Mouse (Mus musculus) neural tube, embryonic 10.5 days (tissue): ENCODE data around the gene Mknk2.

ENCODE experiments used
- DNase-seq: peaks from one replicate; pipeline ENCODE4 v3.0.0-alpha.2; 2017; ENCODE audit warnings: low spot score; ENCODE audit errors: extremely low spot score

Gene Mknk2

DNA sequence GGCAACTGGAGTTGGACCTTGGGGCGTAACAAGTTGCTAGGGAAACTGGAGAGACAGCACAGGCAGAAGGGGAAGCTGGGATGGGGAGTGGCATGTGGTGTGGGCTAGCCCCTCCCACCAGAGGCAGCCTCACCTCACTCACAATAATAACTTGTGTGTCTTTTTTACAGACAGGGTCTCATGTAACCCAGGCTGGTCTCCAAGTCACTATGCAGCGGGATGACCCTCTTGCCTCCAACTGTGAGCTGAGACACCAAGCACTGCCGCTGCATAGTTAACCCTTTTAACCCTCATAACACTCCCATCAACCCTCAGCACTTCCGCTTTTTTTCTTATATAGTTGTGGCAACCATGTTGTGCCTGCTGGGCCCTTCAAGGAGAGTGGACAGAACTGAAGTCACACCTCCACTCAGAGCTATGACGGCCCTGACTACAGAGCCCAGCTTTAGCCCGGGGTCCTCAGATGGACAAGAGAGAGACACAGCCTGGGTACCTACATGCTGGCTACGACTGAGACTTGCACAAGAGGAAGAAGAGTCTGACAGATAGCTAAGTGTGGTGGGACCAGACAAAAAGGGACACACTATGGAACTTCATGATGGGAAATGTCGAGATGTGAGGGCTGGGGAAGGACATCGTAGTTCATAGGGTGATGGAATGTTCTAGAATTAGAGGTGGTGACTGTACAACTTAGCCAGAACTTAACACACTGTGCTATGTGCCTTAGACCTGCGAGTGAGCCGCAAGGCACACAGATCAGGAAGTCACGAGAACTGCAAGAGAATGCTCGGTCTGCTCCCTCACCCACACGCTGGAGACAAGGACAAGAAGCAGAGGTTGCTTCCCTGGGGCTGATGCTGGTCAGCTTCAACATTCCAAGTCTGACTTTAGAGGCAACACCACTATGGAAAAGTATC, 14.6 kb upstream of the Mknk2 start:
- DNase-seq: no peak

DNA sequence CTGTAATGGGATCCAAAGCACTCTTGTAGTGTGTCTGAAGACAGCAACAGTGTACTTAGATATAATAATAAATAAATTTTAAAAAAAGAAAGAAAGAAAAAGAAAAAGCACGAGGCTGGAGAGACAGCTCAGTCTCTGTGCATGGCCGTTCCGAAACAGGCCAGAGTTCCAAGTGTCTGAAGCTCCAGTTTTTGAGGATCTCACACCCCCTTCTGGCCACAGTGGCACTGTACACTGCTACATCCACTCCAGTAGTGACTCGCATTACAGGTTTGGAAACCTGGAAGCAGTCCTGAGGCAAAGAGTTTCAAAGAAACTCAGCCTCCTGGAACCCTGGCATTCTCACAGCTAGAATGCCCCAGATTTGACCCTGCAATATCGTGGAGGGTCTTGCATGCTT, 9.9 kb upstream of the Mknk2 start:
- DNase-seq: no peak

DNA sequence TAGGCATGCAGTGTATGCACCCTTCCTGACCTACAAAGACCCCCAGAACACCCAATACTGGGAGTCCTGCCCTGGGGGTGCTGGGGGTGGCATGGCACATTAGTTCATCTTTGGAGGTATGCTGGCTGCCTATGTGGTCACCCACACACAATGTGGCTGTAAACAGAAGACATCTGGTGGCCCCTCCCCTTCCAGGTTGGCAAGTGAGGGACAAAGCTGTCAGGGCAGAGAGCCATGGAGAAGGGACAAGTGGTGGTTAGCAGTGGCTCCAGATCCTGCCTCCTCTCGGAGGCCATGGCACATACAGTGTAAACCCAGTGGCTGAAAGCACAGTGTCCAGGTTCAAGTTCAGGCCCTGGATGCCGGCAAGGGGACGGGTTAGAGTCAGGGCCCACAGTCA, 8.7 kb upstream of the Mknk2 start:
- DNase-seq: no peak

DNA sequence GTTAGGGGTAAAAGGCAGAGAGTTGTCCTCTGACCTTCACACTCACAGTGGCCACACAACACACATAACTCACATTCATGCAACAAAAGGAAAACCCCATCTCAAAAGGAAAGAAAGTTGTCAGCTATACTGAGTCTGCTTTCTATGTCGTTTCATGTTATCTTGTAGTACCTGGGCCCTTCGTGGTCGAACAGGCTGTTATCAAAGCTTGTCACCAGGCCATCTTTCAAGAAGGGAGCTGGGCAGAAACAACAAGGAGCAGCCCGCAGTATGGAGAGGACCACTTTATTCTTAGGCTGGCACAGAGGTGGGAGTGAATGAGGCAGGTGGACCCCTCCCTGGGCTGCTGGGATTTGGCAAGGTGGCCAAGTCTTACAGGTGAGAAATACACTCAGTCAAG, 7.1 kb upstream of the Mknk2 start:
- no peak for DNase-seq

DNA sequence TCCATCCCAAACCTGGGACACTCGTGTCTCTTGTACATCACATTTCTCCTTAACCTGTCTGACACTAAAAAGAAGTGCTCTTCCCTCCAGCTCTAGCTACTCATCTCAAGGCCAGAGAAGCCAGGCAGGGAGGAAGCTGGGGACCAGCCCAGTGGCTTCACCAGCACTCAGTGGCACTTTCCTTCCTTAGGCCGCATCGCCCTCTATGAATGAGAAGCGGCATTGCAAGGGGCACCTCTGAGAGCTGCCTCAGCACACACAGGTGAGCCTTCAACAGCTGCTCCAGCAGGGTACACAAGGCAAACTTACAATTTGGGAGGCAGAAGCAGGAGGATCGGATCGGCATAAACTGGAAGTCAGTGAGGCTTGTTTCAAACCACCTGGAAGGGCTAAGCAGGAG, 6.3 kb upstream of the Mknk2 start:
- no peak for DNase-seq

DNA sequence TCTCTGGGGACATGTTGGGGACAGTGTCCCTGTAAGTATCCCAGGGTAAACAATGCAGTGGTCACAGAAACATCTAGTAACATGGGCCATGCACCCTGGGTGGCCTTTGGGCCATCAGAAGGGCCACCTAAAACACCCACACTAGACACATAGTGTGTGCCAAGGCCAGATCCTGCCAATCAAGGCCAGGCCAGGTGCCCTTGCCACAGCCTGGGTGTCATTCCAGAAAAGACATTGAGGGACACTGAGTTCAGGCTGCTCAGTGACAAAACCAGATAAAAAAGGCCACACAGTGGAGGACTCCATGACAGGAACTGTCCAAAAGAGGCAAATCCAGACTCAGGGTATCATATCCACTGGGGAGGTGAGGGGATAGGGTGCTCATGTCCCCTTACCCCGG, 5.7 kb upstream of the Mknk2 start:
- DNase-seq: no peak

DNA sequence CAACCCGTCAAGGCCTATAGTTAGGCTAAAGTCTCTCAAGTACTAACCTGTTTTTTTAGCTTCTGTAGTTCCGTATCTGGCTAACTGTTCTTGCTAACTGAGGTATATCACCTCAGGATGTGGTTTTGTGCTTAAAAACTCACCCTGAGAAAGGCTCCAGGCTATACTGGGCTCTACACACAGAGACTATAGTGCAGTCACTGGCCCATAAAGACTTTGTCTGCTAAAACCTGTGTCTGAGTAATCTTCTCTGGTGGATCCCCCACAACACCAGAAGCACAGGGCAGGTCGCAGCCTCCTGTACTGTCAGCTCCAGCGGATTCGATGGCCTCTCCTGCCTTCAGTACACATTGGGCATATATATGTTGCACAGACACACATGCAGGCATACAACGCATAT, 4.1 kb upstream of the Mknk2 start:
- no peak for DNase-seq

DNA sequence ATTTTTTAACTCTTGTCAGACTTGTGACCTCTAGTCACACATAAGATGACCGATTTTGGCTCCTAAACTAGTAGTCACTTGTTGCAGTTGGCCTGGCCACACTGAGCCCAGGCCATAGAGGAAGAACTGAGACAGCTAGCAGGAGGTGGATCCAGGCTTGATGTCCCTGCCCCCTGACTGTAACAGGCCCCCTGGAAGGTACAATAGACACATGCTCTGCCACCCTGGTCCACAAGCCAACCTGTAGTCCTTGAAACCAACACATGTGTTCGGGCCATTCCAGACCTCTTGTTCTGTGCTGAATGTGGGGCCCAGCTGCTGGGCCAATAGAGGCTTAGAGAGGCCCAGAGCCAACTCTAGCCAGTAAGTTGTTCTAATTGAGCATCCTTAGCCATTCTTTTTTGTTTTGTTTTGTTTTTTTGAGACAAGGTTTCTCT, 2.4 kb upstream of the Mknk2 start:
- no peak for DNase-seq

DNA sequence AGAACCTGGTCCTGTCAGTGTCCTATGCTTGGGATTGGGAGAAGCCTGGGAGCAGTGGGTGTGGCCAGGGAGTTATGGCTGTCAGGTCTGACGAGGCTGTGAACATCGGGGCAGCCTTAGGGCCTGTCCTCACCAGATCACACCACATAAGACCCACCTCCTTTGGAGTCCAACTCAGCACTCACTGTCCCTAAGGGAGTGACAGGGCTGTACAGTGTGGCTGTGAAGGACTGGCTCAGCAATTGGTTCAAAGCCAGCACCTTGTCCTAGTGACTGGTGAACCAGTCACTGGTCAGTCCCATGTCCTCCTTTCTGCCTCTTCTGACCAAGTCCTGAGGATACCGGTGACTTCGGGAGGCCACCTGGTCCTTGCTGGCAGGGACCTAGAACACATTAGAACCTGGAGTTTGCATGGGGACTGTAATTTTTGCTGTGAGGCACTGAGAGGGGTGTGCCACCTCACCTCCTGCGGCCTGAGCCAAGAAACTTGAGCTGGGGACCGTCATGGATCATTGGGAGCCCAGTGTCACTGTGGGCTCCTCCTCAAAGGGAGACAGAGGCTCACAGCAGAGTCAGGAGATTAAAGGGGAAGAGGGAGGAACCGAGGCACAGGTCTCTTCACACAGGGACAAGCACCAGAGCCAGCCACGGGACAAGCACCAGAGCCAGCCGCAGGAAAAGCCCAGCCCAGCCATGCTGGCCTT, 1.8 kb upstream of the Mknk2 start:
- no peak for DNase-seq

DNA sequence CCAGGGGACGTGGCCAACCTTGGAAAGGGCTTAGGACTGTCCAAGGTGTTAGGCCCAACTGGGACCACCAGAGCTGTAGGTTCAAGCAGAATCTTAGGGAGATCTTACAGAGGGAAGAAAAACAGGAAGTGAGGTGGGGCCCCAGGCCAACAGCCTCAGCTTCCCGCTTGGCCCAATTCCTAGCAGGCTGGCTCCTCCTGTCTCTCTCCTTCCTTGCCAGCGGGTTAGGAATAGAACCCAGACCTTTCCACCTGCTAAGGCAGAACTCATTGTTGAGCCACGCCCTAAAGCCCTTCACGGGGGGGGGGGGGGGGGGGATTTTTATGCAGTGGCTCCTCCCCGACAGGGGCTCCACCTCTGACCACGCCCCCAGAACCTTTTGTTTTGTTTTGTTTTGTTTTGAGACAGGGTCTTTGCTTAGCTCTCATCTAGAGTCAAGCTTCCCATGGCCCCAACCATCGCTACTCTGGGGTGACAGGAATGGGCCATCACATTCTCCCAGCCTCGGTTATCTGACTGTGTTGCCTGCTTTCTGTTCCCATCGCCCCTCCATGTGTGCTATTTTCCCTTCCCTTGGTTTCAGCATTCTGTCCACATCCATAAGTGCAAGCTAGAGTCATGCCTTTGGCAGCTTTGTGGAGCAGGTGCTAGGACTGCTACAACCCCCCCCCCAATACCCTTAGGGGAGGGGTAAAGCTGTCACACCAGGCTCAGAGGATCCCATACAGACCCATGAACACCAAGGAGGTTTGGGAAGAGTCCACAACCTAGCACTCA, 877 bp upstream of the Mknk2 start:
- DNase-seq: no peak

DNA sequence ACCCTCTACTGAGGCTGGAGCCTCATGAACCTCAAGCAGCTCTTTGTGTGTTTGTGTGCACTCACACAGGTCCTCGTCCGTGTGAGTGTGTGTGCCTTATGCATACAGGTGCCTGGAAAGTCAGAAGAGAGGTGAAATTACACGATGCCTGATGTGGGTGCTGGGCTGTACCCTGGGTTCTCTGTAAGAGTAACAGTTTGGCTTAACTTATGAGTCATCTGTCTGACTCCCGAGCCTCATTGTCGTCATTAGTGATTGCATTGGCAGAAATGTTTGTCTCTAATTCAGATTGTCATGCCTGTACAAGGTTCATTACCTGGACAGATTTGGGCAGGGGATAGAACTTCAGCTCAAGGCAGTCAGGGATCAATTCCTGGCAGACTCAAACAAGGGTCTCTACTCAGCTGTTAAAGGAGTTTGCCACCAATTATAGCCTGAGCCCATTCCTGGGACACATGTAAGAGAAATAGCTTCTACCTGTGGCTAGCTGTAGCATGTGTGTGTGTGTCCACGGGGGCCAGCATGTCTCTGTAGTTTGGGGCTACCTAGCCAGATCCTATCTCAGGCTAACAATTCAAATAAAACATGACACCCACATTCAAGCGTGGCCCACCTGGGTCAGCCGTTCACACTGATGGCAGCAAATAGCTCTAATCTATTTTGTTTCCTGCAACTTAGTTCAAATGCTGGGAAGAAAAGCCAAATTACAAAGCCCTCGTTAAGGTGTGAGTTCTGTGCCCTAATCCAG, 610 bp downstream of the Mknk2 start:
- no peak for DNase-seq

DNA sequence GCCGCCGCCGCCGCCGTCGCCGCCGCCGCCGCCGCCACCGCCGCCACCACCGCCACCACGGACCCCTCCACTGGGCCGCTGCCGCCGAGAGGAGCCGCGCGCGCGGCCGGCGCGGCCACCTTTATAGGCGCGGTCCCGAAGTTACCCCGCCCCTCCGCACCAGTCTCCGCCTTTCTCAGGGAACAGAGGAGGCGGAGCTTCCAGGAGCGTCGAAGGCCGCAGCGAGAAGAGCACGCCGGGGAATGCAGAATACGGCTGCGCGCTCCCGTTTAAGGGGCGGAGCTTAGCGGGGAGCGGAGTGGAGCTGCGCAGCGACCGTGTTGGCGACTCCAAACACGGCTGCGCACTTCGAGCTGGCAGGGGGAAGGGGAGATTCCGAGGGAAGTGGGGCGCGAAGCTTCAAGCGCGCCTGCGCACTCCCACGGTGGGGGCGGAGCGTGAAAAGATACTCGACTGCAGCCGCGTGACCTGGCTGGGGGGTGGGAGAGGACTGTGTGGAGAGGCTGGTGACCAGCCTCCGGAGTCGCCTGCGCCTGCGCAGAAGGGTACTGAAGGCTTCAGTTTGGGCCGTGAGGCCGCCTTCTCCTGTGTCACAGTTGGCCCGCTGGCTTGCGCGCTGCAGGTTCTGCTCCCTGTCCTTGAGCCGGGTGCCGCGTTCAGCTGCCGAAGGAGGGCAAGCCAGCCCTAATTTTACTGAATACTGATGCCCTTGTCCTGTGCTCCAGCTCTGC, 1.5 kb downstream of the Mknk2 start:
- peak; percentile 100 for DNase-seq

DNA sequence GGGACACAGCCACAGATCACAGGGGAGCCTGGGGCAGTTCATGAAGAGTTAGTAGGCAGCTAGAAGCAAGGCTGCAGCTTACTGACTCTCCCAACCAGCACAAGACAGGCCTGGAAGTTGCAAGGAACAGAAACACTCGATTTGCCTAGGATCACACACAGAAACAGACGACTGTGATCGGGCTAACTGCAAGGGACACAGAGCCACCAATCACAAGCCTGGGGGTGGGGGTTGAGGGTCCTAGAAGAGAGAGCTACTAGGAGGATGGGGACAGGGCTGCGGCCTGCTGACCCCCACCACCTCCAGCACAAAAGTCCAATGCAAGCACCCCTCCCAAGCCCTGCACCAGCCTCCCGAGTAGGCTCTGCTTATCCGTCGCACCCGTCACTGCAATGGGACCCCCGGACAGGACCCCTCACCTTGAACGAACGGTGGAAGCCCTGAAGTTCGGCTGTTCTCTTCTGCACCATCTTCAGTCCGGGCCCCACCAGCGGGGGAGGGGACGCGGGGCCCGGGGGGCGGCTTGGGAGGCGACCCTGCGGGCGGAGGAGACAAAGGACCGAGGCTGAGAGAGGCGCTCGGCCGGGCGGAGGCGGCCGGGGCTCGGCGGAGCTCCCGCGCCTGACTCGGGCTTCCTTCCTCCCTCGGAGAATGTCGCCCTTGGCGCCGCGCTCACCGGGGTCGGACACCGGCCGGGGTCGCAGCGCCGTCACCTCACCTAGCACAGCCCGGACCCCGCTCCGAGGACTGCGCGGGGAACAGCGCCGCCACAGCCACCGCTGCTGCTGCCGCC, 2.3 kb downstream of the Mknk2 start:
- DNase-seq: peak; percentile 56

DNA sequence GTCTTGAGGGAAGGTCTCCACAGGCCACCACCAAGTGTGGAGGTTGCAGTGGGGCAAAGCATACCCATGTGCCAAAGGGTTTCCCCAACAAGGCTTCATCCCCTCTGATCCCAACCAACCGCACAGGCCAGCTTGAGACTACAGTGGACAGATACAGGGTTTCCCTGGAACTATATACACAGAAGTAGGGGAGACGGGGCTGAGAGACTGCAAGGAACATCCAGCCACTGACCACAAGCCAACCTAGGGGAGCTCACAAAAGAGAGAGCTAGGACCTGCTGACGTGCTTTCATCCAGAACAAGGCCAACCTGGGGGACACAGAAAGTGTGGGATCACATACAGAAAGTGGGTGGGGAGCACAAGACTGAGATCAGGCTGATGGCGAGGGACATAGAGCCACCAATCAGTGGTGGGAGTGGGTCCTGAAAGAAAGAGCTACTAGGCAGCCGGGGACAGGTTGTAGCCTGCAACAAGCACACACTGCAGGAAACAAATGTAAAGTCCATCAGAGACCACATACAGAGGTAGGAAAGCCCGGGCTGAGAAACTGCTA, 3.0 kb downstream of the Mknk2 start:
- no peak for DNase-seq

DNA sequence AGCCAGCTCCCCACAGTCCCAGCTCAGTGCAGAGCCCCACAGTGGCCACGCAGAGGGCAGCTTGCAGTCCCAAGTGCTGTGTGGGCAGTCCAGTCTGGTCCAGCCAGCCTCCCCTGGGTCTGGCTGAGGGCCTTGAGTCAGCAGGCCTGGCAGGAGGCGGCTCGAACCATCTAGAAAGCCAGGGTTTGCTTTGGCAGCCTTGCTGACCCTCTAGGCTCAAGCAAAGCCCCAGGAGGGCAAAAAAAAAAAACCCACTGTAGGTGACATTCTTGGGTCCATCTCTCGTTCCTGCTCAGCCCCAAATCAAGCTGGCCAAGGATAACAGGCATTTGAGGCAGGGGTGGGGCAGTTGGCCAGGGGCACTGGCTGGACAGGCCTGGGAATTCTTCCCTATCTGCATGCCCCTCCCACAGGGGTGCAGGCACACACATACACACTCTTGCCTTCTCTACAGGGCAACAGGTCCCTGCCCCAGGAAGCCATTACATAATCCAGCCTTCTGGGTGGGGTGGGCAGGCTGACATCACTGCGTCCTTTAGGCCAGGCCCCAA, 3.7 kb downstream of the Mknk2 start:
- DNase-seq: no peak

DNA sequence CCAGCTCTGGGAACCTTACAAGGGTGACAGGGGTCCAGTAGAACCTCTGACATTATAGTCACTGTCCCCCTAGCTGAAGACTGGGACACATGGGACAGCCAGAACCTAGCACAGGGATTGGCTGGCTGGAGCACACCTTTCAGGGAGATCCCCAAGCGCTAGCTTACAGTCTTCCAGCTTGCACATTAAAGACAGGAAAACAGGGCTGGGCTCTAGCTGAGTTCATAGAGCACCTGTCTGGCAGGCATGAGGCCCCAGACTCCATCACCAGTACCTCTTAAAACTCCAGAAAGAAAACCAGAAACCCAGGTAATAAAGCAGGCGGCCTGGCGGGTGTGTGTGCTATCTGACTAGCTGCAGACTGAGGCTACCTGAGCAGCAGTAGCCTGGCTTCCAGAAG, 4.2 kb downstream of the Mknk2 start:
- no peak for DNase-seq

DNA sequence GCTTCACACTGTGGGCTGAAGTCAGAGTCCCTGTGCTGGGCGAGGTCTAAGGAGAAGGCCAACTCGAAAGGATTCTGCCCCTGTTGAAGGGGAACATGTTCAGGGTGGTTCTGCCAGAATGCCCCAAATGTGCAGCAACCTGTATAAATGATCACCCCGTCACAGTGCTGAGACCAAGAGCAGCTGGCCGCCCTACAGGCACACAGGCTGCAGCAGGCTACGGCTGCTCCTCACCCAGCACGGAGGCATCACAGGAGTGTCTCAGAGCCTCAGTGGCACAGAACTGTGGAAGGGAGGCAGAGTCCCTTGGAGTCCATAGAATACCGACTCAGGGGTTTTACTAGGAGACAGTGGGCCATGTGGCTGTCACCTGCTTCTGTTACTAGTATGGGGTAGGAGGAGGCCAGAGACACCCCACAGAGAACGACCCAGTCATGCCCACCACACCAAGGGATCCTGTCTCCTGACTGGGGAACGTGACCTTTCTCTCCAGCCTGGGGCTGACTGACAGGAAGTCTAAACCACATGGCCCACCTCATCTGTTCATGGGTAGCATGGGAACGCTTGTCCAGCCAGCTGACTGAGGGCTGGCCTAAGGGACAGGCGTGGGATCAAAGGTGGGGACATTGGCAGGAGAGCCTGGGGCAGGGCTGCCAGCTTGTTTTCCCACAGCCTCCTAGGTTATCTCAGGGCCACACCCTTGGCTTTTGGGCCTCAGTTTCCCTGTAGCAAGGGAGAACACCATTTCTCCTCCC, 5.8 kb downstream of the Mknk2 start:
- DNase-seq: no peak

DNA sequence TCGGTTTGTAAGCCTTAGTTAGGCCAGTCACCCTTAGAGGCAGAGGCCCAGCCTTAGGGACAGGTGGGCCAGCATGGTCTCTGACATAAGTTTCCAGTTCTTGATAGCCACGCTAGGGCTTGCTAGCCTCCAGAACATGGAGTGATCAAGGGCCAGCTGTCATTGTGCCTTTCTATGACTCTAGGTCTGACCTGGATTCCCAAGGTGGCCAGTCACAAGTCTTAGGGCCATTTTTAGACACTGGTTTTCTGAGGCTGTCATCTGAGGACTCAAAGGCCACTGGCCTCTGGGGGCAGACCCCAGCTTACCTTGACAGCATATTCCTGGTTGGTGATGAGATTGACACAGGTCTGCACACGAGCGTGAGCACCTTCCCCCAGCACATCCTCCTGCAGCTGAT, 6.7 kb downstream of the Mknk2 start:
- no peak for DNase-seq

DNA sequence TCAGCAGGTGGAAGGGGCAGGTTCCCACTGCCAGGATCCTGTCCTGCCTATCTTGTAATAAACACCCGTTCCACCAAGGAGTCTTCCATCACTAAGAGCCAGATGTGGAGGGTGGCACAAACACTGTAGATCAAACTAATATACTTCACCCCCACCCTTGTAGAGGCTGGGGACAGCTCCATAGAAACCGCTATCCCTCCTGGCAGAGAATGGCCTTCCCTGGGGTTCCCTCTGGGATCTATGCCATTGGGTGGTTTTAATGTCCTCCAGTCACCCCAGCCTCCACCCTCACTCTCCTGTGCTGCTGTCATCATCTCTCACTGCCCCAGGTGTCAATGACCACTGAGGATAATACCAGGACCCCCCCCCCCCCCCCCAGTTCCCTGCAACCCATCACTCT, 7.4 kb downstream of the Mknk2 start:
- no peak for DNase-seq
